Mouse (Mus musculus): Measurements from ENCODE around the gene Ptbp2.
A peak's percentile ranks its signal among the peaks of the same experiment; 100 is the strongest.

Ptbp2 gene

DNA sequence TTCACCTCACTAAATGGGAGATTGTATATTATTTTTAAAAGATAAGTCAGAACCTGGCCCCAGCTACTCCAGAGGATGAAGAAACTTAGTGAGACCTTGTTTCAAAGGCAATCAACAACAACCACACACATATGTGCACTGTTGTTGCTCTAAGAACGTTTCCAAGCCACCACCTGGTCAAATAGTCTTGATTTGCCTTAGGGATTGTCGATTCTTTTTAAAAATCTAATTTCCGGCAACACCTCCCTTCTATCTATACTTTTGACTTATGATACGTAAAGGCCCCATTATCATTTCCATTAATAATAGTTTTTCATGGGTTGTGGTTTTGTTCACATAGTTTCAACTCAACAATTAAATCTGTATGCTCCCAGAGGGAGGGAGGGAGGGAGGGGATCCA, at the start of gene Ptbp2:
Ptbp2 (minus strand) TSS at position 101 of the 400 bp plus-strand sequence.
- DNase-seq (ENCODE audit: low spot score in 2 of 2): no peak

GRCm38 (mm10) chr3:119814678-119815077, 30.4 kb upstream of the Ptbp2 start:
- no peak for DNase-seq (ENCODE audit: low spot score in 2 of 2)

GRCm38 (mm10) chr3:119806123-119806522, 21.9 kb upstream of the Ptbp2 start:
- no peak for DNase-seq (ENCODE audit: low spot score in 2 of 2)

DNA sequence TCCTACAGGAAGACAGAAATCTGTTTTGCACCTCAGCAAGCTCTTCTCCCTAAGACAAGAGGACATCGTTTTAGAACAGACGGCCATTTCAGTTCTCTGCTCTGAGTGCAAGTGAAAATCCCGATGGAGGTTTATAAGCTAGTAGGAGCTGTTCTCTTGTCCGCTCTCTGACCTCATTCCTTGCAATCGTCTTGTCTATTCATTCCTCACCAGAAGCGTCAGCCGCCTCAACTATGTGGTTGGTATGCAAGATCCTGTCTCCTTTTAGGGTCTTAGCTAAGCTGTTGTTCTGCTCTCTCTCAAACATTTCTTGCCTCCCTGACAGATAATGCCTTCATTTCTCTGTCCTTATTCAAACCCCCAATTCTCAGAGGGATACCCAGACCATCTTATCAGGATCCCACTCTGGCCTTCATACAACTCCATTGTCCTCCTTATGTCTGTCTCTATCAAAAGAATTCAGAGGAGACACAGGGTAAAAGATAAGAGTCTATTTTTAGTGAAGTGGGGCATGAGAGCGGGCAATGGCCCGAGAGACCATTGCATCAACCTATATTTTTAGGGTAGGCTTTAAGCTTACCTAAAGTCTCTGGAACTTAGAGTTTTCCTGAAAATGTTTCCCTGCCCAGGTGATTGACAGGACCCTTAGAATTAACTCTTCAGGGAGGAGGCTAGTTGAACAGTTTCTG, 10.6 kb upstream of the Ptbp2 start:
- DNase-seq (ENCODE audit: low spot score in 2 of 2): no peak

DNA sequence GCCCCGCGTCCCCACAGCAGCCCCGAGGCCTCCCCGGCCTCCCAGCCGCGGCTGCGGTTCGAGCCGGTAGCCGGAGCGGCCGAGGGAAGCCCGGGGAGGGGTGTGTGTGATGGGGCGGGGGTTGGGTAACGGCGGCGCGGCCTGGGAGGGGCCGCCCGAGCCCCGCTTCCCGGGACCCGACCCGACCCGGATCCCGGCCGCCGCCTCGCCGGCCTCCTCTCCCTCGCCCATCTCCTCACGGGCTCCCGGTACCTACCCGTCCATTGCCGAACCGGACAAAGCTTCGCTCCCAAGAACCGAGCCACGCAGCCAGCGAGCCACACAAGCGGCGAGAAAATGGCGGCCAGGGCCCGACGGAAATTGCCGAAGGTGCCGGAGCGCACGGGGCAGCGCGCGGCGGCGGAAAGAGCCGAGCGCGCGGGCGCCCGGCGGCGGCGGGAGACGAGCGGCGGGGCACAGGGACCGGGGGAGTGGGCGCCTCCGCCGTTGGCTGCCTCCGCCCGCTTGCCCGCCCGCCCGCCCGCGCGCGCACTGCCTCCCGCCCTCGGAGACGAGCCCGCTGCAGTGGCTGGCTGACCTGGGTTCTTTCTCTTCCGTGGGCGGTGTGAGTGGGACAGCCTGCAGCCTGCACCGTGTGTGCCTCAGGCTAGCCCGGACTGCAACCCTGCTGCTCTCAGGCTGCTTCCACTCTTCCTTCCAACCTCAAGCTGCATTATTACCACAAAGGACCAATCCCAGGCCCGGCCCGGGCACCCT, 1.1 kb downstream of the Ptbp2 start:
- peak; percentile 81 to 91 for DNase-seq (ENCODE audit: low spot score in 2 of 2)

- DNase-seq (ENCODE audit: low spot score in 2 of 2): peak in 1 of 2 experiments; percentile 76
Observed at GRCm38 (mm10) chr3:119782022-119782945, 2.0 kb downstream of the Ptbp2 start.

DNA sequence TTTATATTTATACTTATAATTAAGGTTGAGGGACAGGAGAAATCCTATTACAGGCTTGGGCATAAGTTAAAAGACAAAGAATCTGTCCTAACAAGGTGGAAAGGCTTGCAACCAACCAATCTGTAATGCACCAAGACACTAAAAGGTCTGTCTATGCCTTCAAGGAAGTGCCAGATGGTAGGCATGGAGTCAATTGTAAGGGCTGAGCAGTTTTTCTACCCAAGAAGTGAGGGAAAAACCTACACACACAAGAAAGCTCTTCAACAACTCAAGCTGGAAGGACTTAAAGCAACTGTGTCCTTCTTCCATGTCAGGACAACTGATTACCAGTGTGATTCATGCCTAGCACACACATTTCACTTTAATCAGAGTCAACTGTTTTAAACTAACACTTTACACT, 3.4 kb downstream of the Ptbp2 start:
- DNase-seq (ENCODE audit: low spot score in 2 of 2): no peak

DNA sequence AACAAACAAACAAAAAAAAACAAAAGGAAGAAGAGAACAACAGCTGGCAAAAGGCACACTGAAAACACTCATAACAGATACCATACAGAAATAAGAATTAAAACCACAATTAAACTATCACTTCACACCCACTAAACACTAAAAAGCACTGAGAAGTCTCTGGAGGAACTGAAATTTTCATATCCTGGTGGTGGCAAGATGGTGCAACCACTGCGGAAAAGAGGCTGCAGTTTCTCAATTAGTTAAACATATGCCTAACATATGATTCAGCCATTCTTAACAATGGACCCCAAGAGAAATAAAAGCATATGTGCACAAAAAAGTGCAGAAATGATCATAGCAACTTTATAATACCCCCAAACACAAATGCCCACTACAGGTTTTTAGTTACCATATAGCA, 5.0 kb downstream of the Ptbp2 start:
- DNase-seq (ENCODE audit: low spot score in 2 of 2): no peak

- DNase-seq (ENCODE audit: low spot score in 2 of 2): no peak
Observed at GRCm38 (mm10) chr3:119778431-119778830, 5.8 kb downstream of the Ptbp2 start.

- no peak for DNase-seq (ENCODE audit: low spot score in 2 of 2)
Observed at GRCm38 (mm10) chr3:119776129-119776528, 8.1 kb downstream of the Ptbp2 start.

GRCm38 (mm10) chr3:119772789-119773188, 11.5 kb downstream of the Ptbp2 start:
- no peak for DNase-seq (ENCODE audit: low spot score in 2 of 2)

- no peak for DNase-seq (ENCODE audit: low spot score in 2 of 2)
Observed at GRCm38 (mm10) chr3:119763772-119764171, 20.5 kb downstream of the Ptbp2 start.

GRCm38 (mm10) chr3:119761732-119762131, 22.5 kb downstream of the Ptbp2 start:
- no peak for DNase-seq (ENCODE audit: low spot score in 2 of 2)

DNA sequence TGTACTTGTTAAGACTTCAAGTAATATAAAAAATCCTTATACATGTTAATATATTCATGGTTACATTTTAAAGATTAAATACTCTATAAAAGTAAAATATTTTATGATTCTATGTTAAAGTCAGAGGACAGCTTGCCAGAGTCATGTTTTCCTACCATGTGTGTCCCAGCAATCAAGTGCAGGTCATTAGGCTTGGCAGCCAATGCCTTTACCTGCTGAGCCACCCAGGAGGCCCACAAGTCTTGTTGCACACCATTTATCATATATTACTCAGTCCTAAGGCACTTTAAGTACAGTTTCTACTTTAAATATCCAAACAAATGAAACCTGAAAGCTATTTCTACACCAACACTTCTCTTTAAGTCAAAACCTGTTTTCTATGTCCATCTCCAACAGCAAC, 30.5 kb downstream of the Ptbp2 start:
- DNase-seq (ENCODE audit: low spot score in 2 of 2): no peak

- no peak for DNase-seq (ENCODE audit: low spot score in 2 of 2)
Observed at GRCm38 (mm10) chr3:119749551-119750249, 34.6 kb downstream of the Ptbp2 start.

- DNase-seq (ENCODE audit: low spot score in 2 of 2): no peak
Observed at GRCm38 (mm10) chr3:119749140-119749539, 35.1 kb downstream of the Ptbp2 start.

GRCm38 (mm10) chr3:119746656-119747055, 37.6 kb downstream of the Ptbp2 start:
- no peak for DNase-seq (ENCODE audit: low spot score in 2 of 2)

DNA sequence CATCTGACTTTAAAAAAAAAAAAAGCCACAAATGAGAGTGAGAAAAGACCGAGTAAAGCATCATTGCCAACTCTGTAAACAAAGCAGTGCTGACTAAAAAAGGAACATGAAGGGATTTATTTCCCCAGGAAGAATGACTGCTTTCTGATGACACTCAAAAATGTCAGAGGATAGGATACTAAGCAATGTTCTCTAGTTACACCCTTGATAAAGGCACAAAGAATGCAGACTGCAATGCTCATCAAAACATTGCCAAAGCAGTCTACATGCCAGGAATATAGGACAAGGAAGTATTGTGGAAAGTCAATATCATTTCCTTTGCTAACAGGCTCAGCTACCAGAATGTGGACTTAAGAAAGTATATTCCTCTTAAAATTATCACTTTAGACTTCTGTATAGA, 38.5 kb downstream of the Ptbp2 start:
- DNase-seq (ENCODE audit: low spot score in 2 of 2): no peak

GRCm38 (mm10) chr3:119729863-119730262, 54.4 kb downstream of the Ptbp2 start:
- no peak for DNase-seq (ENCODE audit: low spot score in 2 of 2)

- DNase-seq (ENCODE audit: low spot score in 2 of 2): no peak
Observed at GRCm38 (mm10) chr3:119712066-119712465, 72.2 kb downstream of the Ptbp2 start.

DNA sequence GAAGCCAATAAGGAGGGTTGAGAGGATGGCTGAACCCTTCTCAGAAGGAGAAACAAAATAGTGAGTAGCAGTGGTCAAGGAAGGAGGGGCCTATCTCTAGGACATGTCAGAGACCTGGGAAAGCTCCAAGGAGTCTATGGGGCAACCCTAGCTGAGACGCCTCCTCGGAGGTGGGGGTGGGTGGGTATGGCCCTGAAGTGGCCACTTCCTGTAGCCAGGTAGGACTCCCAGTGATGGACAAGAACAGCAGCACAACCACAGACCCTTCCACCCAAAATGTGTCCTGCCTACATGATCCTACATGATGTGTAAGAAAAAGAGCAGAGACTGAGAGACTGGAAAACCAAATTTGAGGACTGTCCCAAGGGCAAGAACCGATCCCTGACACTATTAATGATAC, 72.8 kb downstream of the Ptbp2 start:
- no peak for DNase-seq (ENCODE audit: low spot score in 2 of 2)

DNA sequence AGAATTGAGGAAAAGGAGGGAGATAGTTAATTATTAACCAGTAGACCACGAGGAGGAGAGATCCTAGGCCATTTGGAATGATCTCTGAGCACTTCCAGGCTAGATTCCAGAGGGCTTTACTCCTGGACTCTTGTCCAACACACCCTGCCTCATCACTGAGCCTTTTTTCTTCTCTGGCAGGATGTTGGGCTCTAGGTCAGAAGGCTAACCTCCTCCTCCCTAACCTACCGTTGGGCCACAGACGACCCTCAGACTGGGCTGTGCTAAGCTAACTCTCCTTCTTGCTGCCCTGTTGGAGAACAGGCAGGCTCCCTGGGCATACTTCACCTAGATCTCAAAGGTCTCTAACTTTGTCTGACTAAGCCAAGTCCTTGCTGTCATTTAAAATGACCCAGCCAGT, 82.8 kb downstream of the Ptbp2 start:
- DNase-seq (ENCODE audit: low spot score in 2 of 2): no peak
